Mouse (Mus musculus) G1E (cell line): ENCODE data around the gene Dmgdh. TPM values are rescaled to one million over a fixed set of nuclear protein-coding genes. Genes with fewer than 3 reads are reported as not detected.

Source experiments
- ATAC-seq: 2 replicates; pipeline ENCODE4 v1.8.0; 2016; ENCODE audit warnings: mild to moderate bottlenecking; ENCODE audit not compliant: insufficient number of reproducible peaks, poor library complexity, low FRiP score, severe bottlenecking; ENCODE audit errors: extremely low read depth
- DNase-seq: peaks from one replicate; pipeline ENCODE4 v3.0.0; 2012; ENCODE audit warnings: low spot score
- H3K27me3 ChIP-seq: 2 replicates; pipeline ENCODE4 v1.6.1; 2012; ENCODE audit warnings: mild to moderate bottlenecking, low read length, inconsistent platforms; ENCODE audit not compliant: insufficient read depth
- H3K36me3 ChIP-seq: replicated peaks from 2 replicates; pipeline ENCODE3; 2012; ENCODE audit warnings: mild to moderate bottlenecking, inconsistent platforms
- H3K4me1 ChIP-seq: 2 replicates; pipeline ENCODE4 v1.6.1; 2012; ENCODE audit warnings: low read depth, low read length, inconsistent platforms, mixed read lengths; ENCODE audit not compliant: insufficient read depth
- H3K4me3 ChIP-seq: 2 replicates; pipeline ENCODE4 v1.5.1; 2012; ENCODE audit warnings: low read depth, mild to moderate bottlenecking, inconsistent platforms, low read length, moderate library complexity, mixed read lengths
- H3K9me3 ChIP-seq: replicated peaks from 2 replicates; pipeline ENCODE4 v1.6.1; 2012; ENCODE audit warnings: inconsistent platforms
- CTCF ChIP-seq: IDR thresholded peaks from 2 replicates; pipeline ENCODE4 v1.5.1; 2012; ENCODE audit warnings: low read depth, low read length, inconsistent platforms, mixed read lengths
- GATA1 ChIP-seq: IDR thresholded peaks from 2 replicates; pipeline ENCODE4 v1.6.1; 2012; ENCODE audit warnings: borderline replicate concordance, low read length, inconsistent platforms, mixed read lengths
- GATA2 ChIP-seq: IDR thresholded peaks from 2 replicates; pipeline ENCODE4 v1.6.1; 2012; ENCODE audit warnings: low read depth, low read length, inconsistent platforms, borderline replicate concordance
- POLR2AphosphoS5 ChIP-seq: IDR thresholded peaks from 2 replicates; pipeline ENCODE4 v1.6.1; 2012; ENCODE audit warnings: low read depth, low read length, inconsistent platforms; ENCODE audit not compliant: insufficient replicate concordance
- TAL1 ChIP-seq: conservative IDR thresholded peaks from 2 replicates; pipeline ENCODE4 v1.6.1; 2012; ENCODE audit warnings: low read depth, low read length, inconsistent platforms, mixed read lengths
- polyA plus RNA-seq: library from polyadenylated mRNA; stranded (reverse); fragments of >175 nt; gene quantifications from 2 replicates; pipeline ENCODE4 v1.2.3, GENCODE M21; 2012
- total RNA-seq, 2 experiments: library from RNA; stranded (forward) in 1 of 2; stranded (reverse) in 1 of 2; fragments of 200-1000 nt in 1 of 2; fragments of >200 nt in 1 of 2; fragmentation: Nextera tagmentation in 1 of 2; gene quantifications; 2 replicates each; pipeline ENCODE4 v1.2.3; 2014 to 2017

Gene Dmgdh
- total and polyA plus RNA-seq, 3 experiments, result 0.05 TPM; not detected in 2

GRCm38 (mm10) chr13:93705697-93706096 is 31.5 kb downstream of the Dmgdh start:
- TF ChIP-seq POLR2AphosphoS5, result no peak
- TF ChIP-seq GATA1, result no peak
- no peak for TF ChIP-seq TAL1
- no peak for TF ChIP-seq CTCF
- no peak for TF ChIP-seq GATA2
- Histone ChIP-seq H3K4me1 (no peaks in the 10 kb centered on the region), H3K27me3 (peaks cover 3% of the 10 kb centered on the region; the same call in 1 of the 2 replicates), H3K4me3 (no peak overlapping the region), H3K9me3 (no peaks in the 10 kb centered on the region), H3K36me3 (no peaks in the 10 kb centered on the region)
- DNase-seq (no peak), ATAC-seq (no peak)

GRCm38 (mm10) chr13:93707271-93707670 is 33.0 kb downstream of the Dmgdh start:
- TF ChIP-seq GATA2 (no peak), TAL1 (no peak), GATA1 (no peak), CTCF (no peak), POLR2AphosphoS5 (no peak)
- Histone ChIP-seq H3K27me3 (peaks cover 2% of the 10 kb centered on the region), H3K4me1 (no peaks in the 10 kb centered on the region), H3K4me3 (no peak overlapping the region), H3K9me3 (no peaks in the 10 kb centered on the region), H3K36me3 (no peaks in the 10 kb centered on the region)
- DNase-seq (no peak), ATAC-seq (no peak)

GRCm38 (mm10) chr13:93710325-93710724 is 36.1 kb downstream of the Dmgdh start:
- Histone ChIP-seq H3K4me3 (no peak overlapping the region), H3K9me3 (no peaks in the 10 kb centered on the region), H3K36me3 (no peaks in the 10 kb centered on the region), H3K27me3 (peaks cover 2% of the 10 kb centered on the region; the same call in 1 of the 2 replicates), H3K4me1 (no peaks in the 10 kb centered on the region)
- no peak for TF ChIP-seq GATA2
- ATAC-seq (no peak), DNase-seq (no peak)

GRCm38 (mm10) chr13:93711226-93711625 is 37.0 kb downstream of the Dmgdh start:
- TF ChIP-seq GATA1, result no peak
- TF ChIP-seq CTCF, result no peak
- TF ChIP-seq GATA2, result no peak
- TF ChIP-seq POLR2AphosphoS5, result no peak
- TF ChIP-seq TAL1, result no peak
- Histone ChIP-seq H3K27me3 (peaks cover 2% of the 10 kb centered on the region; the same call in 1 of the 2 replicates), H3K4me1 (no peaks in the 10 kb centered on the region), H3K36me3 (no peaks in the 10 kb centered on the region), H3K4me3 (no peak overlapping the region), H3K9me3 (no peaks in the 10 kb centered on the region)
- ATAC-seq, result no peak
- DNase-seq, result no peak

GRCm38 (mm10) chr13:93712362-93712761 is 38.1 kb downstream of the Dmgdh start:
- no peak for TF ChIP-seq POLR2AphosphoS5
- TF ChIP-seq TAL1, result no peak
- no peak for TF ChIP-seq GATA1
- TF ChIP-seq GATA2, result no peak
- TF ChIP-seq CTCF, result no peak
- Histone ChIP-seq H3K4me1 (no peaks in the 10 kb centered on the region), H3K4me3 (no peak overlapping the region), H3K36me3 (no peaks in the 10 kb centered on the region), H3K27me3 (peaks cover 3% of the 10 kb centered on the region), H3K9me3 (no peaks in the 10 kb centered on the region)
- DNase-seq (no peak), ATAC-seq (no peak)

GRCm38 (mm10) chr13:93713826-93714225 is 39.6 kb downstream of the Dmgdh start:
- 0 out of 2 replicates have a peak, but pooled peaks cover 1% of the 10 kb centered on the region for H3K4me1 ChIP-seq
- no peak overlapping the region for H3K4me3 ChIP-seq
- no peak for ATAC-seq
- H3K36me3 ChIP-seq, result no peaks in the 10 kb centered on the region
- TF ChIP-seq GATA1 (no peak), TAL1 (no peak), GATA2 (no peak), CTCF (no peak), POLR2AphosphoS5 (no peak)
- peaks cover 5% of the 10 kb centered on the region for H3K27me3 ChIP-seq
- H3K9me3 ChIP-seq, result no peaks in the 10 kb centered on the region
- DNase-seq, result no peak

GRCm38 (mm10) chr13:93717113-93717512 is 42.9 kb downstream of the Dmgdh start:
- Histone ChIP-seq H3K4me3 (no peak overlapping the region), H3K4me1 (0 out of 2 replicates have a peak, but pooled peaks cover 2% of the 10 kb centered on the region), H3K9me3 (no peaks in the 10 kb centered on the region), H3K27me3 (peaks cover 10% of the 10 kb centered on the region), H3K36me3 (no peaks in the 10 kb centered on the region)
- TF ChIP-seq CTCF (no peak), POLR2AphosphoS5 (no peak), TAL1 (no peak), GATA1 (no peak), GATA2 (no peak)
- ATAC-seq, result no peak
- DNase-seq, result no peak
